Mouse (Mus musculus) testis, adult 2 months (tissue): ENCODE results near the gene Tbc1d24.

Source experiments
- CTCF ChIP-seq: fragments of 200-500 bp; IDR thresholded peaks from 2 replicates; pipeline ENCODE4 v1.5.1; 2012; ENCODE audit warnings: low read depth, mild to moderate bottlenecking, inconsistent platforms, low read length, moderate library complexity; ENCODE audit not compliant: control insufficient read depth, insufficient read depth, insufficient replicate concordance
- POLR2A ChIP-seq: fragments of 200-500 bp; IDR thresholded peaks from 2 replicates; pipeline ENCODE4 v1.6.1; 2012; ENCODE audit warnings: low read depth, mild to moderate bottlenecking, inconsistent platforms, low read length, moderate library complexity; ENCODE audit not compliant: control insufficient read depth

DNA sequence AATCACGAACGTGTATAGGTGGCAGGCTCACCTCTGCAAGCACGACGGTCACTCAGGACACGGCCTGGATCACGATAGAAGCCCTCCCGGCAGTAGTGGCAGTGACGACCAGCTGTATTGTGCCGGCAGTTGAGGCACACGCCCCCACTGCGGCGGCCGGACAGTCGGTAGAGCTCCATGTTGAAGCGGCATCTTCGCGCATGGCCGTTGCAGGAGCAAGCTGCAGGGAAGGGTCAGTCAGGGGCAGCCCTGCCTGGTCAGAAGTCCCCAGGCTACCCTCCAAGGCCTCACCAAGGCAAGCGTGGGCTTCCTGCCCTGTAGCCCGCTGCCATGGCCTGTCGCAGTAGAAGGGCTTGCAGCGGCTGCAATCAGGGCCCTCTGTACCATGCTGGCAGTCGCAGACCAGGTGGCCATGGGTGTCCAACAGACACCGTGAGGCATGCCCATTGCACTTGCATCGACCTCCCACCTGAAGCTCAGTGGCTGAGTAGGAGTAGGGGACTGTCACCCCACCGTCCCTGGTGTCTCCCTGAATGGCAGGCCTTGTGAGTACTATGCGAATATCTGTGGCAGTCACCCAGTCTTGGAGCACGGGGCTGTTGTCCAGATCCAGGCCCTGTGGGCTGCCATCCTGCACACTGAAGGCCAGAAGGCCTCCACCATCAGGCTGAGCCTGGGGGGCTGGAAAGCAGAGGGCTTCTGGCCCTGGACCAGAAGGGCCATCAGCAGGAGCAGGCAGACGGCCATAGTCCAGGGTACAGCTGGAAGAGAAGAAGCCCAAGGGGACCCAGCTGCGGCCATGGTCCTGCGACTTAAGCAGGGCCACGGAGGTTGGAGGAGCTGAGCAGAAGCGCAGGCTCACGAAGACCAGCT, 2.6 kb upstream of the Tbc1d24 start:
- no peak for TF ChIP-seq POLR2A
- no peak for TF ChIP-seq CTCF
